Mouse (Mus musculus) v-Abl transformed pro-B cells (cell line): Measurements from ENCODE around the gene Kctd10.

Experiments used
- in situ Hi-C, 2 experiments: fragments of 400-800 bp; cut with MboI; formaldehyde crosslinking; loops; one replicate each; pipeline ENCODE4 v1.15.1; 2025; ENCODE audit not compliant: unreplicated experiment in 2 of 2

Gene Kctd10

DNA sequence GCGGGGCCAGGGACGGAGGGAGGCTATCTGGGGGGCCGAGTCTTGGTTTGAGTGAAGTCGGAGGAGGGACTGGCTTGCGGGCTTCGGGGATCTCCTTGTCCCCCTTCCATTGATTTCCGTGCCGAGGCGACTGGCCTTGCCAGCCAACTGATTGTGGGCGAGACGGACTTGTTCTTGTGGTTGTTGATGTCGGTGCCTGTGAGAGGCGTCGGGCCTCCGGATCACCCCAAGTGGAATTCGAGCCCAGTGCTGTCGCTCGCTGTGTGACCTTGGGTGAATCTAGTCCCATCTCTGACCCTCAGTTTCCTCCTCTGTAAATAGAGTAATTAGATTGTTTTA lies 674 bp upstream of the Kctd10 start:
- in situ Hi-C loops: loop anchor here (5.0 kb wide), 2 partner anchors 64 to 69 kb away; no protein-coding TSS in a partner anchor

DNA sequence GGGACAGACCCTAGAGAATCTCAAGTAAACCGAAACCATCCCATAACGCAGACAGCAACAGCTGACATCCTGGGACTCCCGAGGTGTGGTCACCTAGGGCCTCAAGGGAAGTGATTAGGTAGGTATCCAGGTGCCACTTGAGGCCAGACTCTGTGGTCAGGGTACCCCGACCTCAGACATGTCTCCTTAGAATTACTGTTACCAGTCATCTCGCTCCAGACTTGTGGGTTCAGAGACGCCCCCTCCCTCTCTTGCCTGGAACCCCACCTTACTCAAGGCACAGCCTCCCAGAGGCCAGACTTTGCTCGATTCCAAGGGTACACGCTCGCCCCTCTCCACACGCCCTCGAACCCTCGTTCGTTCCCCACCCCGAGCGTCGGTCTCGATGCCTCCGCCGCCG lies 545 bp downstream of the Kctd10 start:
- in situ Hi-C loops: loop anchor here (5.0 kb wide), 2 partner anchors 62 to 67 kb away; no protein-coding TSS in a partner anchor

- in situ Hi-C loops: no loop called here
Observed at GRCm38 (mm10) chr5:114378936-114379335, 1.4 kb downstream of the Kctd10 start.

DNA sequence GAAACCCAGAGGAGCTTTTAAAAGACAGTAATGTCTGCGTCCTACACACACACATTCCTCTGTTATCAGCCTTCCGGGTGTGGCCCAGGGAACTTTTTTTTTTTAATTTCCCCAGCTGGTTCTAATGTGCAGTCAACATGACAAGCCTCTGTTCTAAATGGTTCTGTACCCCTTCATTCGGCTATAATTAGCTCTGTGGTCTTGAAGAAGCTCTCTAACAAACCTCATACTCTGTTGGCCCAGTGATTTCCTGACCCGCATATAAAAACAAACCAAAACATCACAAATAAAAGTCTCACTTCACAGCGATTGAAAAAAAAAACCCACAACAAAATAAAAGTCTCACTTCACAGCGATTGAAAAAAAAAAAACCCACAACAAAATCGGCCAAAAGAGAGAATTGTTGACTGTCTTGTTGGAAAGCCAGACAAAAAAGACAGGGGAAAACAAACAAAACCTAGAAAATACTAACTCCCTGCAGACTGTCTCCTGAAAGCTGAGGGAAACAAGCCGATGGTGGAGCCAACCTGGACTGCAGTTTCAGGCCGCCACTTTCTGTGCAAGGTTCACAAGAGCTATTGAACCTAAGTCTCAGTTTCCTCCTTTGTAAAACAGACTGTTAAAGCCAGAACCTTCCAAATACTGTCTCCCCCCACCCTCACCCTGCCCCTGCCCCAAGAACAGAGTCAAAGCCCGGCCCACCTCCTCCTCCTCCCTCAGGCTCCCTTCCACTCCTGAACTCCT lies 2.0 kb downstream of the Kctd10 start:
- in situ Hi-C loops: no loop called here

GRCm38 (mm10) chr5:114374409-114375213 lies 5.7 kb downstream of the Kctd10 start:
- in situ Hi-C loops: no loop called here

DNA sequence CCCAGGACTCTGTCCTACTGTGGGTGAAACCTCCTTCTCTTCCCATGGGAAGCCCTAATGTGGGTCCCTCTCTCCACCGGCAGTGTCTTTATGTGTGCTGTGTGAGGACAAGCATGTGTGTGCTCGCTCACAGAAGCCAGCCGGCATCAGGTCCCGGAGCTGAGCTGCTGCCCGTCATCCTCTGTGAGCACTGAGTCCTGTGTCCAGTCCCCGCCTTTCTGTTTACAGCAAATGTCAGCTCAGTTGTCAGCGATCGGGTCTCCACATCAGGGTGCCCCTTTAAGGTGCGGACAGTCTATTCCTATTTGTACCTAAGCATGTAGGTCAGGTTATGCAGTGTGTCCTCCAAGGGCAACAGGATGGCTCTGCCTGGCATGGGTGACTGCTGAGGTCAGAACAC lies 6.7 kb downstream of the Kctd10 start:
- in situ Hi-C loops: no loop called here

GRCm38 (mm10) chr5:114373174-114373573 lies 7.1 kb downstream of the Kctd10 start:
- in situ Hi-C loops: no loop called here

- in situ Hi-C loops: no loop called here
Observed at GRCm38 (mm10) chr5:114372565-114372964, 7.7 kb downstream of the Kctd10 start.

DNA sequence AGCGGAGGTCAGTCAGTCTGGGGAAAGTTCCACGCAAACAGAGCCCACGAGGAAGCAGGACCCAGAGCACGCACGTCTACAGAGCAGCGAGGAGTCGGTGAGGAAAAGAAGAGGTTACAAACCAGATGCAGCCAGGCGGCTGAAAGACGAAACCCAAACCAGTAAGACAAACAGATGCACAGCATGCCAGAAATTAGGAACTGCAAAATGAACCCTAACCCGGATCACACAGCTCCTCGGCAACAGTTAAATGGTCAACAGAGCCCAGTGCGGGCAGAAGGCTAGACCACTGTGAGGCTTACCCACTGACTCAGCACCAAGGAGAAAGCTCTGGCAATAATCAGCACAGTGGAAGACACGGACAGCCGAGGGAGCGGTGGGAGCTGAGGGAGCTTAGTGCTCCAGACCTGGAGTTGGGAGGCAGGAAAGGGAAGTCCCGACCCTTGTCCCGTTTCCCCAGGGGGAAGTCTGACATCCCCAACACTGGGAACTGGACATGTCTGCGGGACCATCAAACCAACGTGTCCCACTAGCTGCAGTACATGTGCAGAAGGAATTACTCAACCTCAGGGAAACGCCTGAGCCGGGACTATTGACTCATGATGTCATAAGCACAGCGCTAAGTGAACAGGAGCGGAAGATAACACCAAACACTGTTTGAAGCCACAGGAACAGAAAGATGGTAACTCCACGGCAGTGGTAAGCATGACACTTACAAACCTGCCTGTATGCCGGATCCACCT lies 8.4 kb downstream of the Kctd10 start:
- in situ Hi-C loops: no loop called here

DNA sequence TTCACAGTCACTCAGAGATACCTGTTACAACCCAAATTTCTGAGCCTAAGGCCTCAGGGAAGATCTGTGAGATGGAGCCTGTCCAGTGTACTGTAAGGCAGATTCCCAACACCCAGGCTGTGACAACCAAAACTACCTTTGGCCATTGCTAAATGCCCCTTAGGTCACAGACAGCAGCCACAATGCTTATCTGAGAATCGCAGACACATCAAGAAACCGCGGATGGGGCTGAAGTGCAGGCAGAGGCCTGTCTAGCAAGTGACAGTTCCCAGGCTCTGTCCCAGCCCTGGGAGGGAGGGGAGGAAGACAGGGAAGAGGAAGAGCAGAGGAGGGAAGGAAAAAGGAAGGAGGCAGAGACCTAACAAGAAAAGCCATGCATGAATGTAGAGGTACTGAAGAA lies 9.0 kb downstream of the Kctd10 start:
- in situ Hi-C loops: no loop called here

DNA sequence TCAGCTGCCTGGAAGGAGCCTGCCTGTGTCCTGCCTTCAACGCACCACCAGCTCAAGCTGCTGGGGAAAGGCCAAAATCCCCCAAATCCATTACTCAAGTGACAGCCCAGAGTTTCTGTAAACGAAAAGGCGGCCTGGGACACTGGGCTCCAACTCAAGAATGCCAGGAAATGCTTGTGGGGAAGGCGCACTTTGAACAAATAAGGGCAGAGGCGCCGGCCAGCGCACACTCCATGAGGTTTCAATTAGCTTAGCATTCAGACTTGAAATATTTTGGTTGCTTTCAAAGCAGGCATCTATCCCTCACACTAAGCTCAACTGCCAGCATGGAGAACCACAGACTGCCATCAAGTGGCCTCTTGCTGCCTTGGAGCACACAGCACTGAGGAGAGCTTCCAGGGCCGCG lies 9.9 kb downstream of the Kctd10 start:
- in situ Hi-C loops: no loop called here

GRCm38 (mm10) chr5:114369921-114370320 lies 10.4 kb downstream of the Kctd10 start:
- in situ Hi-C loops: no loop called here

- in situ Hi-C loops: no loop called here
Observed at GRCm38 (mm10) chr5:114368803-114369496, 11.4 kb downstream of the Kctd10 start.

DNA sequence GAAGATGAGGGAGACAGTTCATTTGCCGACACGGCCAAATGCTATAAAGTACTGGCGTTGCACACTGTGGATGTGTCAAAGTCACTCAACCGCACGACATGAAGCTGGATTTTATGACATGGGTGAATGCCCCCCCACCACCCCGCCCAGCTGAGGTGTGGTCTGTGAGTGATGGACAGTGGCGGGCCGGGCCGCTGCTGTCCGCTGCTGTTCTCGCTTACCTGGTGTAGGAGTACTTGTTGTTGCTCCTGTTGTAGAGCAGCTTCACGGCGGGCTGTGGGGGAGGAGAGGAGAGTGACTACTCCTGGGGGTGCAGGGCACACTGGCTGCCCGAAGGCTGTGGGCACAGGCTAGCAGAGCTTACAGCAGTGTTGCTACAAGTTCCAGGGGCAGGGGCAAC lies 12.2 kb downstream of the Kctd10 start:
- in situ Hi-C loops: no loop called here

DNA sequence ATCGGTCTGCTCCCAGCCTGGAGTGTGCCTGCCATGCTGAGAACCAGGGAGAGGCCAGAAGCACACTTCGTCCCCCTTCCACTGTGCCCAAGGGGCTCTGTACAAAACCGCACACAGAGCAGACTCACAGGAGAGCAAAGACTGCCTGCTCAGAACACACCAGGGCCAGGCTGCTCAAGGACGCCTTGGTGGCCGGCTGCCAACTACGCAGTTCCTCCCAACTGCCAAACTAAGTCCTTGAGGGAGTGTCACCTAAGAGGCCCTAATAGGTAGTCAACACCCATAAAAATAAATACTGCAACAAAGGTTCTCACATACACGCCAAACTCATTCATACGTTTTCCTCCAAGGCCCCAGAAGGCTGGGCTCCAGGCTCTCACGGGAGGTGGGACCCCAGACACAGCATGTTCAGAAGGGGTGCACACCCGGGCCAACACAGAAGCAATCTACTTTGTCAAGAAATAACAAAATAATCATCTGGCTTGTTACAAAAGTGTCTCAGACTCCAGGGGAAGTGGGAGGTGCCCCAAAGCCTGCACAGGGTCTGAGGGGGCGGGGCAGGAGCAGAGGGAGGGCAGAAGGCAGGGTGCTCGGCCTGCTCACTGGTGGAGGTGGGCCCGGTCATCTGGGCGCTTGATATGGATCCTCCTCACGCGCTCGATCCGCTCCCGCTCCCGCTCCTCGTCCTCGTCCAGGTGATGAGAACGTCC lies 15.1 kb downstream of the Kctd10 start:
- in situ Hi-C loops: no loop called here

DNA sequence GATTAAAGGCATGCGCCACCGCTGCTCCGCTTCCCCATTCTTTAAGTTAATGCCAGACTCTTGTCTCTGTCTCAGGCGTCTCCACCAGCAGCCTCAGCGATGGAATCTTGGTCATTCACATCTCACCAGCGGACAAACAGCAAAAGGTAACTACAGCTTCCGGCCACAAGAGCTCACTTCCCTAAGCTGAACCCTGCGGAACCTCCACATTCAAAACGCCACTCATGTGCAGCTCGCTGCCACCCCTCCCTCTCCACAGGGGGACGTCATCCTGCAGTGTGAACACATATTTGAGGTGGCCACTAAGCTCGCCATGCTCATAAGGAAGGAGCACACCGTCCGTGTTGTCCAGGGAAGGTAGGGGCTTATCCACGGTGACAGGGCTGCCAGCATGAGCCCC lies 19.3 kb downstream of the Kctd10 start:
- in situ Hi-C loops: no loop called here

- in situ Hi-C loops: no loop called here
Observed at GRCm38 (mm10) chr5:114359586-114359985, 20.7 kb downstream of the Kctd10 start.

- in situ Hi-C loops: no loop called here
Observed at GRCm38 (mm10) chr5:114358833-114359232, 21.5 kb downstream of the Kctd10 start.

- in situ Hi-C loops: no loop called here
Observed at GRCm38 (mm10) chr5:114356936-114357751, 23.2 kb downstream of the Kctd10 start.
